Mouse (Mus musculus): Measurements from ENCODE around the gene Hif3a. TPM values are rescaled to one million over a fixed set of nuclear protein-coding genes. Genes with fewer than 3 reads are reported as not detected.

Hif3a gene
- polyA plus RNA-seq, 1 experiment, result 1.7 TPM

DNA sequence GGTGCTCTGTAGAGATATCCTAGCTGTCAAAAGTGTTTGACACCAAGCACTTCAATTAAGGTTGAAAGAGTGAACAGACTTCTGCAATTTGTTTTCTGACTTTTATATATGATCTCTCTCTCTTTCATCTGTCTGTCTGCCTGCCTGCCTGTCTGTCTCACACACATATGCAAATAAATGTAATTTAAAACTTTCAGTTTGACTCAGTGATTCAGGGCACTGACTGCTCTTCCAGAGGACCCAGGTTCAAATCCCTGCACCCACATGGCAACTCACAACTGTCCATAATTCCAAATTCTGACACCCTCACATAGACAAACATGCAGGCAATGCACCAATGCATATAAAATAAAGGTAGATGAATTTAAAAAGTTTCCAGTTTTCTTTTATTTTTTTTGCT is 4.8 kb upstream of the Hif3a start:
- TF ChIP-seq POLR2A (IDR thresholded peaks at IDR 0.05; ENCODE audit: borderline replicate concordance, extremely low read depth, low read depth, low read length), result no peak
- TF ChIP-seq CTCF (IDR thresholded peaks at IDR 0.05; ENCODE audit: insufficient read depth, low read length), result no peak
- no peak overlapping the region for H3K4me3 ChIP-seq (replicated peaks; ENCODE audit: extremely low read depth, low read depth, low read length)
- DNase-seq, result no peak
- peaks cover 2% of the 10 kb centered on the region; the same call in 1 of the 2 replicates for H3K4me1 ChIP-seq (ENCODE audit: control insufficient read depth, insufficient read depth, low read length)

DNA sequence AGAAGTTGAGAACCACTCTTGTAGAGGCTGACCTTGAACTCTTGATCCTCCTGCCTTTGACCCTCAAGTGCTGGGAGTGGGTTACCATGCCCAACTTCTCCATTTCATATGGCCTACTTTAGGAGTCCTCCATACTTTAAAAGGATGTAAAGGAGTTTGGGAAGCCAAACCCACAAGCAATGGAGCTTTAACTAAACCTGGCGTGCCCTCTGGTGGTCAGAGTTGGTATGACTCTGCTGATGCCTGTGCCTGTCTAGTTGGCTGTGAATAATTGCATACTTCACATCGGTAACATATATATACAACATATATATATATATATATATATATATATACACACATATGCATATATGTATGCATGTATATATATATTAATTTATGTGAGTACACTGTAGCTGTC is 4.2 kb upstream of the Hif3a start:
- H3K4me1 ChIP-seq (ENCODE audit: control insufficient read depth, insufficient read depth, low read length), result peaks cover 2% of the 10 kb centered on the region; the same call in 1 of the 2 replicates
- peak; percentile 89 for DNase-seq
- TF ChIP-seq CTCF (IDR thresholded peaks at IDR 0.05; ENCODE audit: insufficient read depth, low read length) (peak; percentile 94), POLR2A (IDR thresholded peaks at IDR 0.05; ENCODE audit: borderline replicate concordance, extremely low read depth, low read depth, low read length) (no peak)
- WGBS, result 0% methylated on average over 2 of the region's 2 CpGs
- no peak overlapping the region for H3K4me3 ChIP-seq (replicated peaks; ENCODE audit: extremely low read depth, low read depth, low read length)

DNA sequence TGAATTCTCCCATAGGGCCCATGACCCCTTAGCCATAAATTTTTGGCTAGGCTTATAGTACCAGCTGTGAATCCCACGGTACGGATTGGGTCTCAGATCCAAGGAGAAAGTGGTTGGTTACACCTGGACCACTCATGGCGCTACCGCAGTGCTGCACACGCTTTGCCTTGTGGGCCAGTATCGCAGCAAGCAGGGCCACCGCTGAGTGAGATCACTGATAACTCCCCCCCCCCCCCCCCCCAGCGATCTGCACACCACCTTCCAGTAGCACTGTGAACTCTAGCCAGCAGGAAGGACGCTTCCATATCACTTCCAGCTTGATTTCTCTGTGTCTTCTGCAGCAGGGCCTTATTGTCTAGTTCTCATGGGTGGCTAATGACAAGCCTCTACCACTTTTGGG is 3.4 kb upstream of the Hif3a start:
- DNase-seq, result no peak
- Histone ChIP-seq H3K4me1 (ENCODE audit: control insufficient read depth, insufficient read depth, low read length) (peaks cover 6% of the 10 kb centered on the region), H3K4me3 (replicated peaks; ENCODE audit: extremely low read depth, low read depth, low read length) (no peak overlapping the region)
- no peak for TF ChIP-seq CTCF (IDR thresholded peaks at IDR 0.05; ENCODE audit: insufficient read depth, low read length)
- no peak for TF ChIP-seq POLR2A (IDR thresholded peaks at IDR 0.05; ENCODE audit: borderline replicate concordance, extremely low read depth, low read depth, low read length)
- WGBS, result 79% methylated on average over 9 of the region's 9 CpGs

DNA sequence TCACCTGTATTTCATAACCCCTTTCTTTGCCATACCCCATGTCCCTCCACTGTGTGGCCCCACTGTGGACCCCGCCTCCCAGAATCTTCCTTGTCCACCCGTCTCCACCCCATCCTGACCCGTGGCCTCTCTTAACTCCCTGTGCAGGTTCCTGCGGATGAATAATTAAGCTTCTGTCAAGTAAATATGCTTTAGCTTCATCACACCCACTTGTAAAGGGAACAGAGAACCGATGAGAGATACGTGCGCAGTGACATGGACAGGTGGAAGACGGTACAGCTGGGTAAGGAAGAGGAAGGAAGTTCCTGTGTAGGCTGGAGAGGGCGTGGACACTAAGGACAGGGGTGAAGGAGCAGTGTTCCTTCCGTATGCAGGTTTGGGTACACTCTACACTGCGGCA is 618 bp upstream of the Hif3a start:
- Histone ChIP-seq H3K4me3 (replicated peaks; ENCODE audit: extremely low read depth, low read depth, low read length) (peak overlapping the region; percentile 38), H3K4me1 (ENCODE audit: control insufficient read depth, insufficient read depth, low read length) (peaks cover 19% of the 10 kb centered on the region)
- WGBS, result 6% methylated on average over 11 of the region's 11 CpGs
- DNase-seq, result peak; percentile 49
- TF ChIP-seq CTCF (IDR thresholded peaks at IDR 0.05; ENCODE audit: insufficient read depth, low read length), result no peak
- TF ChIP-seq POLR2A (IDR thresholded peaks at IDR 0.05; ENCODE audit: borderline replicate concordance, extremely low read depth, low read depth, low read length), result no peak; the same call in 1 of the 2 replicates

DNA sequence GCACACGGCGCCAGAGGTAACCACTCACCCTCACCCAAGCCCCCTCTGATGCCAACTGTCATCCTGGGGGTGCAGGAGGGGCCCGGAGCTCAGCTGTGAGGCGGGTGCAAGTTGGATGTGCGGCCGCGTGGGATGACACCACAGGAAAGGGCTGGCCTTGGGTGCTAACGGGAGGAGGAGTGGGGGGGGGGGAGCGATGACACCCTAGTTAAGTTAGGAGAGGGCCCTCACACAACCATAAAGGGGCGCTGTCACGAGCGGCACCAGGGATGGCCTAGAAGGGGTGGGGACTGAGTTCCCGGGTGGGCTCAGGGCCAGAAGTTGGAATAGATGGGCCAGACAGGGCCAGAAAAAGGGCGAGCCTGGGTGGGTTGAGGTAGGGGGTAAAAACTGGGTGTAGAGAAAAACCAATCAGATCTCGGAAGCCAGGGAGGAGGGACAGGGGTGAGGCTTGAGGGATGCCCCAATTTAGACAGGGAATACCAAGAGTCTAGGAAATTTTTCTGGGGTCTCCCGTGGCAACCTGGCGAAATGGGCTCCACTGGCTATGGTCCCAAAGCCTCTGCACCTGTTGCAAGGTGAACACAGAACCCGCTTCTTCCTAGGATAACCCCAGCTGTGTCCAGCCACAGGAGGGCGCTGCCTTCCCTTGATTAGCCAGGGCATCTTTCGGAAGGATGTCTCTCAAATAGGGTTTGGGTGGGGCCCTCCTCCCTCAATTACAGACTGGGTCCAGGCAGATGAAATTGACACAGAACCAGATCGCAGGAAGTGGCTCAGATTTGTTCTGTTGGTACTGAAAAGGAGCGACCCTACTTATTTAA is 1.2 kb downstream of the Hif3a start:
- H3K4me3 ChIP-seq (replicated peaks; ENCODE audit: extremely low read depth, low read depth, low read length), result peak overlapping the region; percentile 58
- 37% methylated on average over 22 of the region's 22 CpGs for WGBS
- DNase-seq, result peak; percentile 44
- TF ChIP-seq POLR2A (IDR thresholded peaks at IDR 0.05; ENCODE audit: borderline replicate concordance, extremely low read depth, low read depth, low read length), result peak; percentile 65; the same call in 1 of the 2 replicates
- peak; percentile 25; the same call in 1 of the 2 replicates for TF ChIP-seq CTCF (IDR thresholded peaks at IDR 0.05; ENCODE audit: insufficient read depth, low read length)
- peaks cover 23% of the 10 kb centered on the region for H3K4me1 ChIP-seq (ENCODE audit: control insufficient read depth, insufficient read depth, low read length)

DNA sequence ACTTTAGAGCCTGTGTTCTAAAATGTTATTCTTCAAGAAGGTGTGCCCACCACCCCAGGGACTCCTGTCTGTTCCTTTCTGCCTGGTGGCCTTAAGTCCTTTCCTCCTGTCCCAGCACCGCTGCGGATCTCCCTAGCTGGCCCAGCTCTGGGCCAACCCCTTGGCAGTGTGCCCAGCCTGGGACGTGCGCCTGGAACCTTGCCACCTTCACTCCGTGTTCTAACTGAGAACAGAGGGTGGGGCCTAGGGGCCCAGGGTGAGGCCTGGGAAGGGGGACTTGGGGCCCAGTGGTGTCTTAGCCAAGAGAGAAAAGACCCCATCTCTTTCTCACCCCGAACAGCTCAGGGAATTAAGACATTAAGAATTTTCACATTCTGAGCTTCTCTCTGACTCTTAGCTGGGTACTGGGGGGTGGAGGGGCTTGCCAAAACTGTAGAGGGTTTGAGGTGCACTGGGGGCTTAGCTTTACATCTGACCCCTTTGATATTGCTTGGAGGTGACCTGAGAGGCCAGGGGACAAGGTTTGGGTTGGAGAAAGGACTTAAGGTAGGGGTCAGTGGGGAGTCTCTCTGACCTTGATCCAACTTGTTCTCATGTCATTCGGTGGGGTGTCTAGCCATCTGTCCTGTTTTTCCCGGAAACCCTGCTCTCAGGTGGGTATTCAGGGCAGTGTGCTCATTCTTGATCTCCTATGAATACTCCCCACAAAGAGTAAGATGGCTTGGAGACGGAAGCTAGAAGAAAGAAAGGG is 2.0 kb downstream of the Hif3a start:
- H3K4me3 ChIP-seq (replicated peaks; ENCODE audit: extremely low read depth, low read depth, low read length), result peak overlapping the region; percentile 58

DNA sequence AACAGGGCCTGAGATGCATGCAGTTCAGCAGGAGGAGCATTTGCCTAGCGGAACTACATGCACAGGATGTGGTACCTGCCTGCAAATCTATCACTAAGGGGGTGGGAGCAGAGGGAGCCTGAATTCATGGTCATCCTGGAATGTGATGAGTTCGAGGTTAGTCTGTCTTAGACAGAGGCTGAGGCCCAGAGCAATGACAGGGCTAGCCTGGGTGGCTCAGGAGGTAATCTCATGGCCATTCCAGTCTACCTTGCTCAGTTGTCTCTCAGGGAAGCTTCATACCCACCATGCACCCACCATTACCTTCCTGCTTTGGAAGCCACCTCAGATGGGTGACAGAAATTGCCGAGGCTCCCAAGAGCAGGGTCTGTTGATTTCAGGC is 2.8 kb downstream of the Hif3a start:
- 51% methylated on average over 3 of the region's 3 CpGs for WGBS
- TF ChIP-seq POLR2A (IDR thresholded peaks at IDR 0.05; ENCODE audit: borderline replicate concordance, extremely low read depth, low read depth, low read length) (no peak; the same call in 1 of the 2 replicates), CTCF (IDR thresholded peaks at IDR 0.05; ENCODE audit: insufficient read depth, low read length) (no peak)
- Histone ChIP-seq H3K4me3 (replicated peaks; ENCODE audit: extremely low read depth, low read depth, low read length) (no peak overlapping the region), H3K4me1 (ENCODE audit: control insufficient read depth, insufficient read depth, low read length) (peaks cover 23% of the 10 kb centered on the region)
- DNase-seq, result peak; percentile 20

More for the DNA sequence above, 2.0 kb downstream of the Hif3a start:
- TF ChIP-seq POLR2A (IDR thresholded peaks at IDR 0.05; ENCODE audit: borderline replicate concordance, extremely low read depth, low read depth, low read length) (peak; percentile 78; the same call in 1 of the 2 replicates), CTCF (IDR thresholded peaks at IDR 0.05; ENCODE audit: insufficient read depth, low read length) (no peak)
- peak; percentile 95 for DNase-seq
- peaks cover 23% of the 10 kb centered on the region for H3K4me1 ChIP-seq (ENCODE audit: control insufficient read depth, insufficient read depth, low read length)
- 6% methylated on average over 9 of the region's 9 CpGs for WGBS

DNA sequence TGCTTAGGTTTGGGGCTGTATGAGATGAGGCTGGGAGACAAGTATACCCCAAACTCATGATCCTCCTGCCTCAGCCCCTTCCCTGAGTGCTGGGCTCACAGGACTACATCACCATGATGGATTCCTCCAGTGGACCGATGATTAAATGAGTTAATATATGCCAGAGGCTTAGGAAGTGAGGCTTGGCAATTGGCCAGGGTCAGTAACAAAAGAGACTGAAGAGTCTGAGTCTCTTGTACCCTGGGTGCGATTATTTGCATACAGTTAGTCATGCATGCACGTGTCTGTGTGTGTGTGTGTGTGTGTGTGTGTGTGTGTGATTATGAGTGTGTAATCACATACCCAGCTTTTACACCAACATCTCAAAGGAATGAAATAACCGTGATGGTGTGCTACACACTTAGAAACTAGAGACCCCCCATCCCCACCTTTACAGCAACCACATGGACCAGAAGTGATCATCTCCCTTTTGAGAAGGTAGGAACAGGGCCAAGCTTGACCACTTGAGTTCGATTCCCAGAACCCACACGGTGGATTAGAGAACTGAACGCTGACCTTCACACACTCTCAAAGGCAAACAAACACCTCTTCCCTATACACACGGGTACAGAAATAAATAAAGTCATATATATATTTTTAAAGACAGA is 3.3 kb downstream of the Hif3a start:
- no peak overlapping the region for H3K4me3 ChIP-seq (replicated peaks; ENCODE audit: extremely low read depth, low read depth, low read length)
- 15% methylated on average over 8 of the region's 8 CpGs for WGBS
- H3K4me1 ChIP-seq (ENCODE audit: control insufficient read depth, insufficient read depth, low read length), result peaks cover 23% of the 10 kb centered on the region
- no peak for TF ChIP-seq POLR2A (IDR thresholded peaks at IDR 0.05; ENCODE audit: borderline replicate concordance, extremely low read depth, low read depth, low read length)
- no peak for TF ChIP-seq CTCF (IDR thresholded peaks at IDR 0.05; ENCODE audit: insufficient read depth, low read length)
- DNase-seq, result peak; percentile 48

DNA sequence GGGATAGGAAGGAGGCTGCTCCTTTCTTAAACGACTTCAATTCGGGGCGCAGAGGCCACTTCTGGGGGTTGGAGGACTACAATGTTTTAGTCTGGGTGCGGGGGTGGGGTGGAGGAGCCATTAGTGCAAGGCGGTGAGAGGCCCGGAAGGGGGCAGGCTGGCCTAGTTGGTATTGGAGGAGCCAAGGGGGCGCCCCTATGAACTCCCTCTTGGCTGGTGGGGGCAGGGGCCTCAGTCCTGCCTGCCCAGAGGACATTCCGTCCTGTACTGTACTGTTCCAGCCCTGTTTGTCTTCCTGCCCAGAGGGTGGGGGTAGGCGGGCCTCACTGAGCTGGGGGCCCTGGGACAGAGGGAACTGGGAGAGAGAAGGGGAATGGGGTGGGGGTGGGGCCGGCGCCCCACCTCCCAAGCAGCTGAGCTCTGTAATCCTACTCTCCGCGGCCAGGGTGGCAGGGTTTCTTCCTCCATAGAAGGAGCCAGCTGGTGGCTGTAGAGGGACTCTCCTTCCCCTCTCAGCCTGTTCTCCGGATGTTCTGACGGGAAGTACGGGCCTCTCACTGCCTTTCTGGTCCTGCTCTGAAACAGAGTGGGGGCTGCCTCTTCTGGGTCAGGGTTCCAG is 4.0 kb downstream of the Hif3a start:
- DNase-seq, result peak; percentile 70
- H3K4me3 ChIP-seq (replicated peaks; ENCODE audit: extremely low read depth, low read depth, low read length), result no peak overlapping the region
- TF ChIP-seq CTCF (IDR thresholded peaks at IDR 0.05; ENCODE audit: insufficient read depth, low read length) (0 out of 2 replicates have a peak, but pooled peaks have one; percentile 6), POLR2A (IDR thresholded peaks at IDR 0.05; ENCODE audit: borderline replicate concordance, extremely low read depth, low read depth, low read length) (peak; percentile 73; the same call in 1 of the 2 replicates)
- H3K4me1 ChIP-seq (ENCODE audit: control insufficient read depth, insufficient read depth, low read length), result peaks cover 23% of the 10 kb centered on the region
- WGBS, result 3% methylated on average over 16 of the region's 16 CpGs

Data from lung, adult 2 months (tissue).